Comparison of ENCODE assay signal across 18 mouse cellular contexts in genomic region chr14:20422257-20422656, GRCm38 (mm10). TPM values are rescaled to one million over a fixed set of nuclear protein-coding genes. Genes with fewer than 3 reads are reported as not detected.
DNase-seq lines count a peak whose midpoint lies in the region; ATAC-seq and TF ChIP-seq lines count a peak whose summit lies in the region.
"Had no signal": no experiment of that assay in that cellular context is flagged by ENCODE, and none has a peak within 500 bp of the region (broad histone marks: within the 10 kb centered on the region; RNA-seq: fewer than 3 reads in every experiment).

No protein-coding gene starts in this region.

- TF ChIP-seq EP300 in CH12.LX (IDR thresholded peaks at IDR 0.05; ENCODE audit: low read length) = no peak

- no peak for TF ChIP-seq CTCF in CH12.LX (conservative IDR thresholded peaks at IDR 0.05 in 1 of 2, IDR thresholded peaks at IDR 0.05 in 1 of 2; ENCODE audit: low read depth in 2 of 2, low read length in 2 of 2)

- WGBS in heart, embryonic 11.5 days (ENCODE audit: insufficient replicate concordance) = 59% methylated on average over 7 of the region's 7 CpGs
- WGBS in kidney, embryonic 16.5 days = 80% methylated on average over 7 of the region's 7 CpGs

- no peak for TF ChIP-seq POLR2A in CH12.LX (IDR thresholded peaks at IDR 0.05; ENCODE audit: low read depth, low read length)

- in situ Hi-C loops in CH12.LX (cut with MboI; ENCODE audit: low pct_ligation_motif_present, low pct_unique_long_range_greater_than_20kb, low sequenced_read_pairs) = no loop called here

- peak; percentile 9 for DNase-seq in heart, adult 8-10 months (ENCODE audit: low spot score)
- DNase-seq in kidney, postnatal 36 days = peak; percentile 19 to 31
- DNase-seq in CH12.LX (ENCODE audit: extremely low read depth) = peak; percentile 41
- DNase-seq: adrenal gland, postnatal 25 days; cerebellum, postnatal 14 days; gastrocnemius, postnatal 10 days; layer of hippocampus, postnatal 36 days; right cerebral cortex, adult 18-20 months had no signal

- no peaks in the 10 kb centered on the region for H3K79me2 ChIP-seq in CH12.LX (replicated peaks; ENCODE audit: control insufficient read depth, extremely low read depth, insufficient read depth, poor library complexity, severe bottlenecking)

- H3K27ac ChIP-seq in heart, embryonic 11.5 days (ENCODE audit: low read depth, low read length) = no peak overlapping the region
- H3K27ac ChIP-seq in kidney, embryonic 16.5 days (ENCODE audit: low read length) = no peak overlapping the region
- H3K27ac ChIP-seq in CH12.LX (ENCODE audit: insufficient read depth, low read depth) = no peak overlapping the region
- H3K27ac ChIP-seq: embryonic facial prominence, embryonic 10.5 days; hindbrain, postnatal 0 days; lung, embryonic 15.5 days; midbrain, embryonic 15.5 days had no signal

- H3K9ac ChIP-seq in heart, embryonic 11.5 days (ENCODE audit: low read depth, low read length) = no peak overlapping the region
- H3K9ac ChIP-seq in kidney, embryonic 16.5 days (replicated peaks; ENCODE audit: low read length) = no peak overlapping the region
- H3K9ac ChIP-seq in CH12.LX (ENCODE audit: insufficient read depth, low read depth) = no peak overlapping the region
- H3K9ac ChIP-seq: lung, embryonic 15.5 days; midbrain, embryonic 15.5 days had no signal

- TF ChIP-seq RAD21 in CH12.LX (IDR thresholded peaks at IDR 0.05; ENCODE audit: low read depth, low read length) = no peak

- no peaks in the 10 kb centered on the region for H3K9me3 ChIP-seq in heart, embryonic 11.5 days (replicated peaks; ENCODE audit: control insufficient read depth, low read length)
- no peaks in the 10 kb centered on the region for H3K9me3 ChIP-seq in kidney, embryonic 16.5 days (ENCODE audit: low read length)
- H3K9me3 ChIP-seq in CH12.LX (replicated peaks; ENCODE audit: low read length) = no peaks in the 10 kb centered on the region
- H3K9me3 ChIP-seq: embryonic facial prominence, embryonic 10.5 days; G1E; lung, embryonic 15.5 days; midbrain, embryonic 15.5 days had no signal

- no peak overlapping the region for H3K4me2 ChIP-seq in heart, embryonic 11.5 days
- no peak overlapping the region for H3K4me2 ChIP-seq in kidney, embryonic 16.5 days (replicated peaks; ENCODE audit: low read depth, low read length)
- no peak overlapping the region for H3K4me2 ChIP-seq in CH12.LX (ENCODE audit: insufficient read depth, low read depth, poor library complexity, severe bottlenecking)
- H3K4me2 ChIP-seq: lung, embryonic 15.5 days; midbrain, embryonic 15.5 days had no signal

- no peak for ATAC-seq in heart, embryonic 11.5 days (replicated peaks; ENCODE audit: insufficient number of reproducible peaks, low FRiP score, low TSS enrichment)
- no peak for ATAC-seq in kidney, embryonic 16.5 days (ENCODE audit: low FRiP score, low TSS enrichment)
- ATAC-seq in hematopoietic stem cell, adult 5-6 weeks (replicated peaks in 1 of 2; ENCODE audit: insufficient read depth in 1 of 2, low FRiP score in 2 of 2, low TSS enrichment in 1 of 2, low read depth in 1 of 2, poor library complexity in 2 of 2, severe bottlenecking in 2 of 2) = peak; percentile 76 to 77
- no peak for ATAC-seq in cerebellum, adult (ENCODE audit: insufficient number of reproducible peaks, low FRiP score, low TSS enrichment)
- ATAC-seq: hindbrain, postnatal 0 days; midbrain, embryonic 15.5 days had no signal

- H3K36me3 ChIP-seq in heart, embryonic 11.5 days (ENCODE audit: control insufficient read depth, insufficient read depth, low read length) = no peaks in the 10 kb centered on the region
- no peaks in the 10 kb centered on the region for H3K36me3 ChIP-seq in kidney, embryonic 16.5 days (ENCODE audit: insufficient read depth, low read length)
- H3K36me3 ChIP-seq in CH12.LX (replicated peaks in 1 of 2; ENCODE audit: control insufficient read depth in 1 of 2, insufficient read depth in 1 of 2, low read length in 1 of 2) = no peaks in the 10 kb centered on the region
- H3K36me3 ChIP-seq: embryonic facial prominence, embryonic 10.5 days; G1E; lung, embryonic 15.5 days; midbrain, embryonic 15.5 days had no signal

- no peaks in the 10 kb centered on the region for H3K27me3 ChIP-seq in heart, embryonic 11.5 days (ENCODE audit: control insufficient read depth, insufficient read depth, low read length)
- no peaks in the 10 kb centered on the region for H3K27me3 ChIP-seq in kidney, embryonic 16.5 days (ENCODE audit: insufficient read depth, low read length)
- no peaks in the 10 kb centered on the region for H3K27me3 ChIP-seq in CH12.LX (replicated peaks)
- H3K27me3 ChIP-seq: lung, embryonic 15.5 days; midbrain, embryonic 15.5 days had no signal

- H3K4me3 ChIP-seq in heart, embryonic 11.5 days (ENCODE audit: low read depth, low read length) = no peak overlapping the region
- no peak overlapping the region for H3K4me3 ChIP-seq in kidney, embryonic 16.5 days (ENCODE audit: low read length)
- H3K4me3 ChIP-seq in CH12.LX (replicated peaks in 1 of 3; ENCODE audit: low read depth in 2 of 3, low read length in 2 of 3, poor library complexity in 1 of 3) = no peak overlapping the region
- H3K4me3 ChIP-seq: embryonic facial prominence, embryonic 10.5 days; lung, embryonic 15.5 days; midbrain, embryonic 15.5 days had no signal

- H3K4me1 ChIP-seq in heart, embryonic 11.5 days (ENCODE audit: control insufficient read depth, insufficient read depth, low read length) = no peaks in the 10 kb centered on the region
- no peaks in the 10 kb centered on the region for H3K4me1 ChIP-seq in kidney, embryonic 16.5 days (ENCODE audit: insufficient read depth, low read length)
- peaks cover 9 to 16% of the 10 kb centered on the region in 2 experiments for H3K4me1 ChIP-seq in CH12.LX (ENCODE audit: control insufficient read depth in 1 of 2, insufficient read depth in 2 of 2)
- H3K4me1 ChIP-seq: embryonic facial prominence, embryonic 10.5 days; lung, embryonic 15.5 days; midbrain, embryonic 15.5 days had no signal

- dilution Hi-C loops in CH12.LX (cut with MboI; ENCODE audit: extremely low pct_ligation_motif_present, extremely low pct_unique_long_range_greater_than_20kb, low sequenced_read_pairs) = no loop called here

TF ChIP-seq in CH12.LX, 34 proteins besides CTCF, POLR2A, EP300 and RAD21 (continues in another document):
- TF ChIP-seq ZKSCAN1 (IDR thresholded peaks at IDR 0.05; ENCODE audit: borderline replicate concordance, low read depth, low read length) = no peak
- peak; percentile 84 for TF ChIP-seq USF1 (IDR thresholded peaks at IDR 0.05; ENCODE audit: low read depth, low read length)
- TF ChIP-seq GABPA (IDR thresholded peaks at IDR 0.05; ENCODE audit: insufficient replicate concordance, low read depth, low read length) = no peak
- no peak for TF ChIP-seq PAX5 (IDR thresholded peaks at IDR 0.05; ENCODE audit: low read length)
- no peak for TF ChIP-seq JUND (conservative IDR thresholded peaks at IDR 0.05; ENCODE audit: low read depth, low read length)
- TF ChIP-seq SIN3A (IDR thresholded peaks at IDR 0.05; ENCODE audit: low read length) = no peak
- TF ChIP-seq ZNF384 (IDR thresholded peaks at IDR 0.05; ENCODE audit: low read depth, low read length) = no peak
- no peak for TF ChIP-seq MAZ (IDR thresholded peaks at IDR 0.05; ENCODE audit: low read depth, low read length)
- TF ChIP-seq ZC3H11A (IDR thresholded peaks at IDR 0.05; ENCODE audit: low read depth, low read length) = no peak
- TF ChIP-seq MEF2A (IDR thresholded peaks at IDR 0.05; ENCODE audit: borderline replicate concordance, low read depth, low read length) = peak; percentile 66; the same call in 1 of the 2 replicates
- TF ChIP-seq TBP (conservative IDR thresholded peaks at IDR 0.05; ENCODE audit: low read depth, low read length) = no peak
- peak; percentile 66 for TF ChIP-seq BHLHE40 (IDR thresholded peaks at IDR 0.05; ENCODE audit: low read depth, low read length)
- no peak for TF ChIP-seq MYC (IDR thresholded peaks at IDR 0.05; ENCODE audit: low read depth, low read length)
- TF ChIP-seq TCF12 (IDR thresholded peaks at IDR 0.05; ENCODE audit: low read depth, low read length) = no peak
- no peak for TF ChIP-seq UBTF (IDR thresholded peaks at IDR 0.05; ENCODE audit: low read depth, low read length)
- TF ChIP-seq ETS1 (conservative IDR thresholded peaks at IDR 0.05; ENCODE audit: low read depth, low read length) = no peak

RNA-seq across cellular contexts. Expression of gene Mrps16, which starts 28.8 kb away (rescaled TPM):
- total RNA-seq in heart, adult 8-10 months (2022) = 10 to 100 TPM; 75.0 to 83.1 (median 78.0) TPM
- polyA plus RNA-seq in heart, embryonic 11.5 days (2014; fragmentation: Nextera tagmentation; extraction: Ambion mirVana) = 93.3 and 97.9 TPM in 2 replicates
- polyA plus RNA-seq in kidney, embryonic 16.5 days (2015; fragmentation: Nextera tagmentation; extraction: Ambion mirVana) = 90.7 and 95.7 TPM in 2 replicates
- total RNA-seq in CH12.LX (2012; rRNA removed) = 112 and 128 TPM in 2 replicates
- 92.9 and 97.2 TPM in 2 replicates for total RNA-seq in CH12.LX (2014; rRNA removed)
- polyA plus RNA-seq in CH12.LX (2012; ENCODE audit: insufficient read length, low read depth) = 107 and 110 TPM in 2 replicates
- 28.2 and 43.8 TPM in 2 replicates for total RNA-seq in hematopoietic stem cell, adult 5-6 weeks (2017)

RNA-seq across cellular contexts. Expression of gene Cfap70, which starts 29.8 kb away (rescaled TPM):
- total RNA-seq in heart, adult 8-10 months (2022) = not detected
- 0.21 TPM in 1 of 2 replicates, not detected in the other for polyA plus RNA-seq in heart, embryonic 11.5 days (2014; fragmentation: Nextera tagmentation; extraction: Ambion mirVana)
- 1.0 and 1.2 TPM in 2 replicates for polyA plus RNA-seq in kidney, embryonic 16.5 days (2015; fragmentation: Nextera tagmentation; extraction: Ambion mirVana)
- total RNA-seq in CH12.LX (2012; rRNA removed) (0.04 and 0.08 TPM in 2 replicates), CH12.LX (2014; rRNA removed) (not detected in 2 replicates)
- polyA plus RNA-seq in CH12.LX (2012; ENCODE audit: insufficient read length, low read depth) = 0.07 and 0.36 TPM in 2 replicates
- total RNA-seq in hematopoietic stem cell, adult 5-6 weeks (2017) = 1.0 TPM in 1 of 2 replicates, not detected in the other
- total RNA-seq: G1E had no signal
- polyA plus RNA-seq: G1E; liver, adult 2 months had no signal

RNA-seq across cellular contexts. Expression of gene Dnajc9, which starts 33.5 kb away (rescaled TPM):
- total RNA-seq in heart, adult 8-10 months (2022) = 10 to 100 TPM; 10.7 to 13.7 (median 12.1) TPM
- polyA plus RNA-seq in heart, embryonic 11.5 days (2014; fragmentation: Nextera tagmentation; extraction: Ambion mirVana) = 76.4 and 104 TPM in 2 replicates
- polyA plus RNA-seq in kidney, embryonic 16.5 days (2015; fragmentation: Nextera tagmentation; extraction: Ambion mirVana) = 173 and 184 TPM in 2 replicates
- total RNA-seq in CH12.LX (2012; rRNA removed) (123 and 147 TPM in 2 replicates), CH12.LX (2014; rRNA removed) (223 and 261 TPM in 2 replicates)
- polyA plus RNA-seq in CH12.LX (2012; ENCODE audit: insufficient read length, low read depth) = 166 and 208 TPM in 2 replicates
- total RNA-seq in hematopoietic stem cell, adult 5-6 weeks (2017) = 248 and 261 TPM in 2 replicates

RNA-seq across cellular contexts. Expression of gene Anxa7, which starts 57.7 kb away (rescaled TPM):
- 10 to 100 TPM; 49.3 to 61.6 (median 56.0) TPM for total RNA-seq in heart, adult 8-10 months (2022)
- polyA plus RNA-seq in heart, embryonic 11.5 days (2014; fragmentation: Nextera tagmentation; extraction: Ambion mirVana) = 38.1 and 42.5 TPM in 2 replicates
- polyA plus RNA-seq in kidney, embryonic 16.5 days (2015; fragmentation: Nextera tagmentation; extraction: Ambion mirVana) = 42.1 and 46.3 TPM in 2 replicates
- 60.2 and 63.3 TPM in 2 replicates for total RNA-seq in CH12.LX (2012; rRNA removed)
- total RNA-seq in CH12.LX (2014; rRNA removed) = 89.2 and 91.9 TPM in 2 replicates
- polyA plus RNA-seq in CH12.LX (2012; ENCODE audit: insufficient read length, low read depth) = 83.8 and 99.3 TPM in 2 replicates
- total RNA-seq in hematopoietic stem cell, adult 5-6 weeks (2017) = 70.9 and 80.2 TPM in 2 replicates

Comparison
In these comparisons a context has a peak if more than half of its experiments do, and no peak if none do; other contexts are left out.
1. ATAC-seq: peak in hematopoietic stem cell, adult 5-6 weeks (2 of 2); none in heart, embryonic 11.5 days (single experiment), kidney, embryonic 16.5 days (single experiment) and cerebellum, adult (single experiment).
2. RNA of gene Dnajc9, which starts 33.5 kb away (total RNA-seq): 248 to 261 TPM in hematopoietic stem cell, adult 5-6 weeks and 123 to 261 TPM in CH12.LX; 10.7 to 13.7 TPM in heart, adult 8-10 months; every median in the first group is over 4 times any median in the second.
3. Peak in every context shown above with its lines, with median percentiles within 50 percentile points of each other: DNase-seq.